Mouse (Mus musculus): Measurements from ENCODE around the gene Bcar1.

Gene Bcar1

GRCm38 (mm10) chr8:111743792-111744696 is at the start of gene Bcar1:
Gene Bcar1, minus strand, starts transcription at chr8:111743809.
- DNase-seq (ENCODE audit: low spot score): no peak

- no peak for DNase-seq (ENCODE audit: low spot score)
Measured at GRCm38 (mm10) chr8:111789639-111790038, 46.0 kb upstream of the Bcar1 start.

GRCm38 (mm10) chr8:111789200-111789599 is 45.6 kb upstream of the Bcar1 start:
- no peak for DNase-seq (ENCODE audit: low spot score)

GRCm38 (mm10) chr8:111788497-111788896 is 44.9 kb upstream of the Bcar1 start:
- DNase-seq (ENCODE audit: low spot score): no peak

GRCm38 (mm10) chr8:111788085-111788484 is 44.5 kb upstream of the Bcar1 start:
- no peak for DNase-seq (ENCODE audit: low spot score)

- DNase-seq (ENCODE audit: low spot score): no peak
Measured at GRCm38 (mm10) chr8:111787683-111788082, 44.1 kb upstream of the Bcar1 start.

GRCm38 (mm10) chr8:111786701-111787588 is 43.3 kb upstream of the Bcar1 start:
- no peak for DNase-seq (ENCODE audit: low spot score)

- DNase-seq (ENCODE audit: low spot score): no peak
Measured at GRCm38 (mm10) chr8:111786116-111786515, 42.5 kb upstream of the Bcar1 start.

GRCm38 (mm10) chr8:111782671-111783394 is 39.2 kb upstream of the Bcar1 start:
- no peak for DNase-seq (ENCODE audit: low spot score)

- no peak for DNase-seq (ENCODE audit: low spot score)
Measured at GRCm38 (mm10) chr8:111782161-111782560, 38.6 kb upstream of the Bcar1 start.

- no peak for DNase-seq (ENCODE audit: low spot score)
Measured at GRCm38 (mm10) chr8:111780697-111781424, 37.3 kb upstream of the Bcar1 start.

- DNase-seq (ENCODE audit: low spot score): no peak
Measured at GRCm38 (mm10) chr8:111779690-111780089, 36.1 kb upstream of the Bcar1 start.

GRCm38 (mm10) chr8:111778801-111779200 is 35.2 kb upstream of the Bcar1 start:
- DNase-seq (ENCODE audit: low spot score): no peak

GRCm38 (mm10) chr8:111776492-111776891 is 32.9 kb upstream of the Bcar1 start:
- DNase-seq (ENCODE audit: low spot score): no peak

GRCm38 (mm10) chr8:111775766-111776165 is 32.2 kb upstream of the Bcar1 start:
- DNase-seq (ENCODE audit: low spot score): no peak

GRCm38 (mm10) chr8:111773476-111773875 is 29.9 kb upstream of the Bcar1 start:
- DNase-seq (ENCODE audit: low spot score): no peak

GRCm38 (mm10) chr8:111773057-111773456 is 29.4 kb upstream of the Bcar1 start:
- DNase-seq (ENCODE audit: low spot score): no peak

- DNase-seq (ENCODE audit: low spot score): no peak
Measured at GRCm38 (mm10) chr8:111772083-111772482, 28.5 kb upstream of the Bcar1 start.

- DNase-seq (ENCODE audit: low spot score): no peak
Measured at GRCm38 (mm10) chr8:111771625-111772020, 28.0 kb upstream of the Bcar1 start.

GRCm38 (mm10) chr8:111770958-111771624 is 27.5 kb upstream of the Bcar1 start:
- no peak for DNase-seq (ENCODE audit: low spot score)

All from layer of hippocampus, adult 9-10 months (tissue).